Mouse (Mus musculus) kidney, embryonic 15.5 days (tissue): Measurements from ENCODE around the gene Kcnn4. TPM values are rescaled to one million over a fixed set of nuclear protein-coding genes. Genes with fewer than 3 reads are reported as not detected.
"Not testable (repeated sequence)": the region's sequence is repeated elsewhere in the genome, so short reads cannot be mapped to it uniquely, and the experiment has no call there.

ENCODE experiments used
- ATAC-seq: fragments of 200-750 bp; cut with Nextera tagmentation; replicated peaks from 2 replicates; pipeline ENCODE4 v1.8.0; 2017; ENCODE audit warnings: moderate TSS enrichment; ENCODE audit not compliant: low FRiP score
- H3K27ac ChIP-seq: fragments of 300-500 bp; sonication (generic); 2 replicates; pipeline ENCODE4 v1.5.1; 2015; ENCODE audit warnings: mild to moderate bottlenecking, inconsistent platforms
- H3K27me3 ChIP-seq: fragments of 300-500 bp; sonication (generic); 2 replicates; pipeline ENCODE4 v1.6.1; 2015; ENCODE audit warnings: inconsistent platforms
- H3K36me3 ChIP-seq: fragments of 300-500 bp; sonication (generic); 2 replicates; pipeline ENCODE4 v1.6.1; 2015; ENCODE audit warnings: inconsistent platforms
- H3K4me1 ChIP-seq: fragments of 300-500 bp; sonication (generic); 2 replicates; pipeline ENCODE4 v1.6.1; 2015; ENCODE audit warnings: inconsistent platforms
- H3K4me2 ChIP-seq: fragments of 300-500 bp; sonication (generic); 2 replicates; pipeline ENCODE4 v1.6.1; 2015; ENCODE audit warnings: moderate library complexity, mild to moderate bottlenecking, inconsistent platforms
- H3K4me3 ChIP-seq: fragments of 300-500 bp; sonication (generic); replicated peaks from 2 replicates; pipeline ENCODE4 v1.5.1; 2015; ENCODE audit warnings: mild to moderate bottlenecking, inconsistent platforms
- H3K9ac ChIP-seq: fragments of 300-500 bp; sonication (generic); 2 replicates; pipeline ENCODE4 v1.6.1; 2015; ENCODE audit warnings: mild to moderate bottlenecking, inconsistent platforms
- H3K9me3 ChIP-seq: fragments of 300-500 bp; sonication (generic); replicated peaks from 2 replicates; pipeline ENCODE4 v1.6.1; 2016; ENCODE audit warnings: inconsistent platforms
- WGBS: fragments of 180-500 bp; shearing (Covaris S2); methylation state at CpG from one replicate; pipeline ENCODE4 v1.1.7; 2015; ENCODE audit warnings: mixed read lengths; 5-methylcytosine and 5-hydroxymethylcytosine counted together
- polyA plus RNA-seq: library from polyadenylated mRNA; unstranded; fragments of >200 nt; fragmentation: Nextera tagmentation; extraction: Ambion mirVana; gene quantifications from 2 replicates; pipeline ENCODE4 v1.2.1, GENCODE M21; 2015

The Kcnn4 gene
- polyA plus RNA-seq, 1 experiment from 2014 or later = 5.5 TPM

DNA sequence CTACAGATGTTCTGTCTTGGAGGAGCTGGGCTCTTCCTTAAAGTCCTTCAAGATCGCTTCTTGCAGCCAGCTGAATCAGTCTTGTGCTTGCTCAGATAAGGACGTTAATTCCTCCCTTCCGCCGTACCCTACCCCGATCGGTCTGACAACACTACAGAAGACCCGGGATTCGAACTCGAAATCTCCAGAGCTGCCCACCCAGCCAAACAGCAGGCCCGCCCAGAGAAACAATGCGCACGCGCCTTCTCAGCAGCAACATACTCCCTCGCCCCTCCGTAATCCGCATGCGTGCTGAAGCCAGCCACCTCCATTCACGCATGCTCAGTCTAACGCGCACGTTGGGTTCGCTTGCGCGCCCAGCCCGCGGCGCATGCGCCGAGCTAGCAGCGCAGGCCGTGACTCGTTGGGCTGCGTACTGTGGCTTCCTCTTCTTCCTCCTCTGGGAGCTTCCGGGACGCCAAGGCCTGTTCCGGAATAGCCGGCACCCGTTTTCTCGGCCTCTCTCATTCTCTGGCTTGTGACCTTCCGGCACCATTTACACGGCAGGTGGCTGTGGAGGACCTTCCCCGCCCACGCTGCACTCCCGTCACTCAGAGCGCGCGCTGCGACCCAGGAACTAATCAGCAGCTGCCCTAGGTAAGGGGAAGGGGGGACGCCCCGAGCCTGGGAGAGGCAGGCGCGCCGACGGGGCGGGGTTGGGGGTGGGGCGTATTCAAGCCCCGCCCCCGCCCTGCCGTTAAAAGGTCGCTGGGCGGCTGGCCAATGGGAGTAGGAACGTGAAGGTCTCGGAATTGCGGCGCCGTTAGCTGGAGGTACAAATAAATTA is 29.4 kb downstream of the Kcnn4 start, which contains the start of gene Smg9:
Gene Smg9 (plus strand): TSS at position 364 of the 826 bp plus-strand sequence.
- peak; percentile 96 for ATAC-seq
- WGBS = 3% methylated on average over 66 of the region's 66 CpGs
- Histone ChIP-seq H3K27ac (peak within 1 kb of the TSS; percentile 98), H3K4me2 (peak within 1 kb of the TSS; percentile 71), H3K9ac (peak within 1 kb of the TSS; percentile 64), H3K36me3 (peaks cover 21% of the 10 kb centered on the region), H3K27me3 (no peaks in the 10 kb centered on the region), H3K4me1 (peaks cover 25% of the 10 kb centered on the region), H3K4me3 (peak within 1 kb of the TSS; percentile 61), H3K9me3 (no peaks in the 10 kb centered on the region)

DNA sequence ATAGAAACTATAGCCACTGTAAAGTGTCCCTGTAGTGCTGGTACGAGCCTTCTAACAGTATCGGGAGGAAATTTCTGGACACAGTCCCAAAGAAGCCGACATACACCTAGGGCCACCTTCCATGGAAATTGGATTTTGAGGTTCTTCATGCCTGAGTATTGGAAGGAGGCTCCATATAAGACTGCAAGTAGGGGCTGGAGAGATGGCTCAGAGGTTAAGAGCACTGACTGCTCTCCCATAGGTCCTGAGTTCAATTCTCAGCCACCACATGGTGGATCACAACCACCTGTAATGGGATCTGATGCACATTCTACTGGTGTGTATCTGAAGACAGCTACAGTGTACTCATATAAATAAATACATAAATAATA is 30.0 kb downstream of the Kcnn4 start:
- H3K4me1 ChIP-seq = peaks cover 19% of the 10 kb centered on the region
- peak overlapping the region; percentile 61 for H3K4me3 ChIP-seq
- H3K4me2 ChIP-seq = peak overlapping the region; percentile 71
- peak overlapping the region; percentile 64 for H3K9ac ChIP-seq
- H3K27ac ChIP-seq = peak overlapping the region; percentile 98
- peaks cover 27% of the 10 kb centered on the region for H3K36me3 ChIP-seq
- no peaks in the 10 kb centered on the region for H3K27me3 ChIP-seq
- 13% methylated on average over 3 of the region's 3 CpGs for WGBS
- no peaks in the 10 kb centered on the region for H3K9me3 ChIP-seq
- no peak for ATAC-seq

DNA sequence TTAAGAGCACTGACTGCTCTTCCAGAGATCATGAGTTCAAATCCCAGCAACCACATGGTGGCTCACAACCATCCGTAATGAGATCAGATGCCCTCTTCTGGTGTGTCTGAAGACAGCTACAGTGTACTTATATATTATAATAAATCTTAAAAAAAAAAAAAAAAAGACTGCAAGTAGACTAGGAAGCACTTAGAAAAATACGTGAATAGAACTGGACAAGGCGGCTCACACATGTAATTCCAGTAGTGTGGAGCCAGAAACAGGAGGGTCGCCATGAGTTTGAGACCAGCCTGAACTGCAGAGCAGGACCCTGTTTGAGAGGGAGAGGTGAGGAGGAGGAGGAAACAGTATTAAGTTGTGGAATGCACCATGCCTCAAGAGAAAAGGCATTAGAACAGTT is 30.4 kb downstream of the Kcnn4 start:
- 88% methylated on average over 4 of the region's 4 CpGs for WGBS
- peak overlapping the region; percentile 61 for H3K4me3 ChIP-seq
- not testable (repeated sequence) for H3K27ac ChIP-seq, ATAC-seq, H3K27me3 ChIP-seq, H3K9me3 ChIP-seq
- peak overlapping the region; percentile 71 for H3K4me2 ChIP-seq
- H3K36me3 ChIP-seq = peaks cover 31% of the 10 kb centered on the region
- 0 out of 2 replicates have a peak overlapping the region, but pooled peaks have one; percentile 21 for H3K9ac ChIP-seq
- peaks cover 17% of the 10 kb centered on the region for H3K4me1 ChIP-seq

DNA sequence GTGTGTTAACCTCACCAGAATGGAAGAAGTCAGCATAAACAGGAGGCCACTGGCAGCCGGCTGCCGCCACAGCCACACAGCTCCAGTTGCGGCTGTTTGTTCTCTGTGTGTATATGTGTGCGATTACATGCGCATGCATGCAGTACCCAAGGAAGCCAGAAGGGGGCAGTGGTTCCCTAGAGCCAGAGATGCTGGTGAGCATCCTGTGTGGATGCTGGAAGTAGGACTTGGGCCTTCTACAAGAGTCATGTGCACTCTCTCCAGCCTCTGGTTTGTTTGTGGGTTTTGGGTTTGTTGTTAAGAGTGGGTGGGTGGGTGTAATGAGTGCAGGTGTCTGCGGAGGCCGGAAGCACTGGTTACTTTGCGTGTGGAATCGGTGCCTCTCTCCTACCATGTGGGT is 32.8 kb downstream of the Kcnn4 start:
- no peak for ATAC-seq
- Histone ChIP-seq H3K36me3 (peaks cover 51% of the 10 kb centered on the region), H3K27me3 (no peaks in the 10 kb centered on the region), H3K4me1 (peaks cover 23% of the 10 kb centered on the region), H3K9me3 (no peaks in the 10 kb centered on the region), H3K4me2 (no peak overlapping the region), H3K9ac (no peak overlapping the region), H3K4me3 (no peak overlapping the region), H3K27ac (no peak overlapping the region)
- WGBS = 97% methylated on average over 9 of the region's 9 CpGs

DNA sequence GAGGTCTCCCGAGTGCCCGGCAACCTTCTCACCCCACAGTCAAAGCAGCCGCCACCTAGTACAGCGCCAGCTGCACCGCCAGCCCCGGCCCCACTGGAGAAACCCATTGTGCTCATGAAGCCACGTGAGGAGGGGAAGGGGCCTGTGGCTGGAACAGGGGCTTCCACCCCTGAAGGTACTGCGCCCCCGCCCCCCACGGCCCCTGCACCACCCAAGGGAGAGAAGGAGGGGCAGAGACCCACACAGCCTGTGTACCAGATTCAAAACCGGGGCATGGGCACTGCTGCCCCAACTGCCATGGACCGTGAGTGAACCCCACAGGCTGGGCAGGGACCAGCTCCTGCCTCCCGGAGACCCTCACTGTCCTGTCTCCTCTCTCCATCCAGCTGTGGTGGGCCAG is 35.6 kb downstream of the Kcnn4 start:
- H3K4me3 ChIP-seq = no peak overlapping the region
- no peak overlapping the region for H3K9ac ChIP-seq
- H3K27me3 ChIP-seq = no peaks in the 10 kb centered on the region
- WGBS = 90% methylated on average over 13 of the region's 13 CpGs
- ATAC-seq = no peak
- H3K36me3 ChIP-seq = peaks cover 62% of the 10 kb centered on the region
- H3K4me1 ChIP-seq = peaks cover 18% of the 10 kb centered on the region
- no peak overlapping the region for H3K27ac ChIP-seq
- no peaks in the 10 kb centered on the region for H3K9me3 ChIP-seq
- no peak overlapping the region for H3K4me2 ChIP-seq

DNA sequence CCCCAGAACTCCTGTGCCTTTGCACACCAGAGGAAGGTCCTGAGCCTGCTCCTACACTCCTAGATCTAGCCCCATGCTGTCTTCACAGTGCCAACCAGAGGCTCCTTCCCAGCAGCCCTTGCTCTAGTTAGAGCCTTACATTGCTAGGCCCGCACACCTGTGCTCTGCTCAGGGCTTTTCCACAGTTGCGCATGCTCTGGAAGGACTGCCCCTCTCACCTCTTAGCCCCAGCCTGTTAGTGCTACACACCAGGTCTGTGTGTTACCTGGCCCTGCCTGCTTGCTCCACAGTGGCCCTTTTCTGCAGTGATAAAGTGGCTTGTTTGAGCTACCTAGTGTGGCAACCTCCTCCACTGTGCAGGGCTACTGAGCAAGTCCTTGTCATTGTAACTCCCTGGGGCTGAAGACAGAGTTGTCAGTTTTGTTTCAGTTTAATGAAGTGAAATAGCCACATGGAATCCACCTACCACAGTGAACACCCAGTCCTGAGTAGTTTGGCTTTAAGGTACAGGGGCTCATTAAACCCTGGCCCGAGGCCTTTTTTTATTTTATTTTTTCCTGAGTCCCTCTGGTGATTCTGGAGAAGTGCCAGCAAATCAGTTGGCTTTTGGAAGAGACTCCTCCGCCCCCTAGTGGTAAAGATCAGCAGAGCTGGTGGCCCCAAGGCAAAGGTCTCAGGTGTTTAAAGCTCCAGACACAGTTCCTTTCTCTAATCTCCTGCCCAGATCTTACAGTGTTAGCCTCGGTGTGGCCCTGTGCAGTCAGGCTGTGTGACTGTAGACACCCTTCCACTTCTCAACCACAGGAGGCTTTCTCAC is 36.7 kb downstream of the Kcnn4 start:
- H3K36me3 ChIP-seq = peaks cover 62% of the 10 kb centered on the region
- H3K4me1 ChIP-seq = peaks cover 14% of the 10 kb centered on the region
- WGBS = 41% methylated on average over 5 of the region's 5 CpGs
- H3K27ac ChIP-seq = peak overlapping the region; percentile 45
- no peak; the same call in 1 of the 2 replicates for ATAC-seq
- no peaks in the 10 kb centered on the region for H3K9me3 ChIP-seq
- no peaks in the 10 kb centered on the region for H3K27me3 ChIP-seq
- H3K4me3 ChIP-seq = no peak overlapping the region
- no peak overlapping the region for H3K4me2 ChIP-seq
- H3K9ac ChIP-seq = no peak overlapping the region

DNA sequence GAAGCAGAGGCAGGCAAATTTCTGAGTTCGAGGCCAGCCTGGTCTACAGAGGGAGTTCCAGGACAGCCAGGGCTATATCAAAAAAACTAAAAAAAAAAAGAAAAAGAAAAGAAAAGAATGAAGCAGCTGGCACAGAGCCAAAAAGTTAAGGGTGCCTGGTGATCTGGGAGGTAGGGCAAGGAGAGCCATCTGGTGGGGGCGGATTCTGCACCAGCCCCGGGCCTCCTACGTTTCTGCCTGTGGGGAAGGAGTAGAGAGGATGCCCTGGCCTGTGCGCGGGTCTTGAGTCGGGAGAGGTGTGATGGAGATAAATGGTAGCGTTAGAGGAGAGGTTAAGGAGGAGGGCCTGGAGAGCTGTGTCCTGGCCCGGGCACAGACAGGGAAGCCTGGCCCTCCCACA is 38.1 kb downstream of the Kcnn4 start:
- Histone ChIP-seq H3K27ac (no peak overlapping the region), H3K9me3 (no peaks in the 10 kb centered on the region), H3K4me2 (no peak overlapping the region), H3K9ac (no peak overlapping the region), H3K27me3 (no peaks in the 10 kb centered on the region), H3K4me3 (no peak overlapping the region), H3K36me3 (peaks cover 55% of the 10 kb centered on the region), H3K4me1 (peaks cover 14% of the 10 kb centered on the region)
- WGBS = 77% methylated on average over 9 of the region's 9 CpGs
- ATAC-seq = no peak

DNA sequence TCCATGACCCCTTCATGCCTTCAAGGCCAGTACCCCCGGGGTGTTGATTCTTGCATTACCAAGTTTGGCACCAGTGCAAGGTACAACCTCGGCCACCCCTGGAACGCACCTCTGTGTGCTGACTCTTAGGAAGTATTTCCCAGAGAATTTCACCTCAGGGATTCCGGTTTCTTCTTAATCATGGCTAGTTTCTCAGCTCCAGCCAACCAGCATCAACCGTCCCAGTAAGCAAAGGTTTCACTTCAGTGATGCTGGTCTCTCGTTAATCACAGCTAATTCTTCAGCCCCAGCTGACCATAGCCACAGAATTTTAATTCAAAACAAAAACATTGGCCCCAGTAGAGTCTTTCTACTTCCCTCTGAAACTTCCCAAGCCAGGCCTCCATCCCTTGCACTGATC is 40.1 kb downstream of the Kcnn4 start:
- peaks cover 40% of the 10 kb centered on the region for H3K36me3 ChIP-seq
- no peak for ATAC-seq
- whole genome bisulfite sequencing = 72% methylated on average over 6 of the region's 6 CpGs
- no peak overlapping the region for H3K27ac ChIP-seq
- H3K4me3 ChIP-seq = no peak overlapping the region
- no peaks in the 10 kb centered on the region for H3K27me3 ChIP-seq
- no peak overlapping the region for H3K9ac ChIP-seq
- peaks cover 14% of the 10 kb centered on the region for H3K4me1 ChIP-seq
- no peaks in the 10 kb centered on the region for H3K9me3 ChIP-seq
- no peak overlapping the region for H3K4me2 ChIP-seq

DNA sequence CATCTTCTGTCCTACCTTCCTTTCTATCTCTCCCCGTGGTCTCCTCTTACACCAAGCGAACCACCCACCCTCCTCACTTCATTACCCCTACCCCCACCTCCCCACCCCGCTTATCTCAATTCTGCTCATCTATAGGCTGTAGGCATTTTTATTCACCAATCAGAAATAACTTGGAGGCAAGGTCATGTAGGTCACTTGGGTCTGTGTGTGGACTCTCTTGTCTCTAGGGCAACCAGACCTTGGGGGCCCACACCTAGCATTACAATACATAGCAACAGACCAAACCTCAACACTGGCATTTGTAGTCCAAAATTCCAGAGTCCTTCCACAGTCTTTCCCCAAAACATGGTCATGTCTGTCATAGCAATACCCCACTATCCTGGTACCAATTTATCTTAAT is 40.8 kb downstream of the Kcnn4 start:
- Histone ChIP-seq H3K4me1 (peaks cover 14% of the 10 kb centered on the region), H3K9me3 (no peaks in the 10 kb centered on the region), H3K4me2 (no peak overlapping the region), H3K36me3 (peaks cover 33% of the 10 kb centered on the region), H3K27me3 (no peaks in the 10 kb centered on the region), H3K27ac (no peak overlapping the region), H3K9ac (no peak overlapping the region), H3K4me3 (no peak overlapping the region)
- ATAC-seq = no peak
- WGBS = 71% methylated on average over 3 of the region's 3 CpGs

DNA sequence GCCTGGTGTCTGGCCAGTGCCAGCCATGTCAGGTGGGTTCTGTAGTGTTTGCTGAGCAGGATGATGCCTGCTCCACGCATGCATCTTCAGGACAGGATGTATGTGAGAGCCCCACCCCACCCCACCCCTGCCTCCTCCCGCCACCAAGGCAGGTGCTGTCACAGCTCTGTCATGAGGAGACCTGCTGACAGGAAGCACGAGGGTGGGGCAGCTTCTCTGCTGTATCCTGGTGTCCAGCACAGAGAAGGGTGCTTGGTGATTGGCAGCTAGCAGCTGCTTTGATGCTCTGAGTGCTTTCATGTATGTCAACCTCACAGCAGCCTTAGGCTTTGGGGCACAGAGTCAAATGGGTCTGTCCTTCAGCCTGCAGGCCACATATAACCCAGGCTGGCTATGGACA is 43.6 kb downstream of the Kcnn4 start:
- Histone ChIP-seq H3K9ac (no peak overlapping the region), H3K4me3 (no peak overlapping the region), H3K9me3 (no peaks in the 10 kb centered on the region), H3K27ac (no peak overlapping the region), H3K4me1 (peaks cover 6% of the 10 kb centered on the region; the same call in 1 of the 2 replicates), H3K36me3 (peaks cover 18% of the 10 kb centered on the region), H3K27me3 (no peaks in the 10 kb centered on the region), H3K4me2 (no peak overlapping the region)
- ATAC-seq = no peak
- 79% methylated on average over 3 of the region's 3 CpGs for WGBS

DNA sequence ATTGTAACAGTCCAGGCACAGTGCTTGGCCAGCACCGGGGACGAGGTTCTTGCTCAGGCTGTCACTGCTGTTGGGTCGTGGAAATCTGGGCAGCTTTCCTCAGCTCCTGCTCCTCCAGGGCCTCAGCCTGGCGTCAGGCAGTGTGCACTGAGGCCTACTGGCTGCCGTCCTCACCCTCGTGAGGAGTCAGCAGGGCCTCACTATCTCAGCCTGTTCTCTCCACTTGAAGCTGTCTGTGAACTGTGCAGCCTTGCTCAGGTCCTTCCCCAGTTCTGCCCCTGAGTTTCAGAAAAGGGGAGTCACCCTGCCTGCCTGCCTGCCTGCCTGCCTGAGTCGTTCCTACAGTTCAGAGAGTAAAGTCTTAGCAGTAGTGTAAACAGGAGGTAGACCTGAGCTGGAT is 45.2 kb downstream of the Kcnn4 start:
- WGBS = 82% methylated on average over 7 of the region's 7 CpGs
- H3K27me3 ChIP-seq = no peaks in the 10 kb centered on the region
- no peaks in the 10 kb centered on the region for H3K4me1 ChIP-seq
- H3K9ac ChIP-seq = no peak overlapping the region
- no peaks in the 10 kb centered on the region for H3K9me3 ChIP-seq
- peaks cover 21% of the 10 kb centered on the region for H3K36me3 ChIP-seq
- no peak for ATAC-seq
- H3K4me3 ChIP-seq = no peak overlapping the region
- H3K4me2 ChIP-seq = no peak overlapping the region
- no peak overlapping the region for H3K27ac ChIP-seq

DNA sequence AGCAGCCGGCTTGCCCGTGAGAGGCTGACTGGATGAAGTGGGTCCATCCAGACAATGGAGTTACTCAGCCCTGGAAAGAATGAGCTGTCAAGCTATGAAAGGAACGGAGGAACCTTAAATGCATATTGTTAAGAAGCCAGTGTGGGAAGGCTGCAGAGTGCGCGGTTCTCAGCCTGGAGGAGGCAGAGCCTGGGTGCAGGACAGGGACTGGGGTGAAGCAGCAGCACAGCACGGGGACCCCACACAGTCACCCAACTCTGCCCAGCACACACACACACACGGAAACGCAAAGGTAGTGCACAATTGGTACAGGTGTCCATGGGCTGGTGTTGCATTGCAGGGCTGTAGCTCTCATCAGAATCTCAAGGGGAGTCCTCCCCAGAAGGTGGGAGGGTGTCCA is 49.5 kb downstream of the Kcnn4 start:
- Histone ChIP-seq H3K27me3 (no peaks in the 10 kb centered on the region), H3K9ac (no peak overlapping the region), H3K4me1 (peaks cover 8% of the 10 kb centered on the region), H3K4me3 (no peak overlapping the region), H3K9me3 (no peaks in the 10 kb centered on the region), H3K4me2 (no peak overlapping the region), H3K27ac (no peak overlapping the region), H3K36me3 (peaks cover 37% of the 10 kb centered on the region)
- ATAC-seq = no peak
- 90% methylated on average over 8 of the region's 8 CpGs for WGBS
